Mouse (Mus musculus) spleen, postnatal 36 days (tissue): ENCODE data around the gene Hoxa10.
A peak's percentile ranks its signal among the peaks of the same experiment; 100 is the strongest.

Experiments
- DNase-seq, 2 experiments: peaks; one replicate each; pipeline ENCODE4 v3.0.0; 2022; ENCODE audit warnings: low spot score in 2 of 2, mixed read lengths in 1 of 2

The Hoxa10 gene

DNA sequence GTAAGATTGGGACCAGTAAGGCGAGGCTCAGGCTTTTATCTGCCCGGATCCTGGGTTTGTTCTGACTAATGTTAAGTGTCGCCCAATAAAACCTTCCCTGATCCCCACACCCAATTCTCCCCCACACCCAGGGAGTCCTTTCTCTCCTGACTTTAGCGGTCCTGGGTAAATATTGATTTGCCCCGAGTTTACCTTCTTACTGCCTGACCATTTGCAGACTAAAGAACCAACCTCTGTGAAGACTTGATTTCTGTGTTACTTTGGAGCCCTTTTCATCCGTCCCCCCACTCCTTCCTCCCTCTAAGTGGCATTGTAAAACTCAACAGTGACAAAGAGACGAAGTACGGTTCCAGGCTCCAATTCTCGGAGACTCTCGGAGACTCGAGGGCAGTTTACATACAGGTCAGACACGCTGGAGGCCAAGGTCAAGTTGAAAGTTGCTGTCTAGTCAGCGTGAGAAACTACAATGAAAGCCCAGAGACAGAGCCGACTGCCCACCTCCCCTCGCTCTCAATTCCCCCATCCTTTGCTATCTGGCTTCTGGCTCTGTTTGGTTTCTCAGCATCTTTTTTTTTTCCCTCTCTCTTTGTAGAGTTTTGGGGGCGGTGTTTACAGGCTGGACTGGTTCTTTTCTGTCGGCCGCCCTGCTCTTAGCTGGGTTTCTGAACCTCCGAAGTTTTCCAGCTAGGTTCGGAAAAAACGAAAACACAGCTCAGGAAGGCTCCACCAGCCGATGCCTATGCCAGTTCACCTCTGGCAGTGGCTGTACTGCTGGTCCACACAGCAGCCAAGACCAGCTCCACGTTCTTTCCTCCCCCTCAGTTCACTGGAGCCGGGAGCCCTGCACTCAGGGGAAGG lies 22.0 kb upstream of the Hoxa10 start:
- no peak for DNase-seq

DNA sequence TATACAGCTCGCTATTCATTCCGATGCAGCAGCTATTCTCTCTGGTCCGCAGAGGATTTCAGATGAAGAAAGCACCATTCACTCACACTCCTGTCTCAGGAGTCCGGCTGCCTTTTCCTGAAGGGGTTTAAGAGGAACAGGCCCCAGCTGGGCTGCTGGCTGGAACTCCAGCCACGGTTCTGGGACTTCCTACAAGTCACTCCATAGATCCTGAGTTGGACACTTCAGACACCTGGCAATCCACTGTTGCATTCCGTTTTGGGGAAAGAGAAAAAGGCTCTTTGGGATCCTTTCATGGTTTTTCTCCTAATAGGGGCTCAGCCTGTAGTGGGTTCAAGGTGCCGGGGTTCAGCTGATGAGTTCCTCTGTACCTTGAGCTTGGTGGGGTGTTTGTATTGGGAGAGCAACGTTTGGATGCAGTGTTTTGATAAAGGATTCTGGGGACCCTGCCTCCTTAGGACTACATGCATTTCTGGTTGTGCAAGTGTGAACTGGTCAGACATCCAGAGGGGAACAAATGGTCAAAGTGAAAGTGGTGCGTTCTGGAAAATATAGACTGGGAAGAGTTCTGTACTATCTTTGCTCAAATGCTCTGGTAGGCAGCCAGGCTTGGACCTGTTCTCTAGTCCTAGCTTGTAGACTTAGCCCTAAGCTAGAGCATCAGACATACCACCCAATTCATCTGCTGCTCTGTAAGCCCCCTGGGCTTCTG lies 21.3 kb upstream of the Hoxa10 start:
- DNase-seq, result no peak

DNA sequence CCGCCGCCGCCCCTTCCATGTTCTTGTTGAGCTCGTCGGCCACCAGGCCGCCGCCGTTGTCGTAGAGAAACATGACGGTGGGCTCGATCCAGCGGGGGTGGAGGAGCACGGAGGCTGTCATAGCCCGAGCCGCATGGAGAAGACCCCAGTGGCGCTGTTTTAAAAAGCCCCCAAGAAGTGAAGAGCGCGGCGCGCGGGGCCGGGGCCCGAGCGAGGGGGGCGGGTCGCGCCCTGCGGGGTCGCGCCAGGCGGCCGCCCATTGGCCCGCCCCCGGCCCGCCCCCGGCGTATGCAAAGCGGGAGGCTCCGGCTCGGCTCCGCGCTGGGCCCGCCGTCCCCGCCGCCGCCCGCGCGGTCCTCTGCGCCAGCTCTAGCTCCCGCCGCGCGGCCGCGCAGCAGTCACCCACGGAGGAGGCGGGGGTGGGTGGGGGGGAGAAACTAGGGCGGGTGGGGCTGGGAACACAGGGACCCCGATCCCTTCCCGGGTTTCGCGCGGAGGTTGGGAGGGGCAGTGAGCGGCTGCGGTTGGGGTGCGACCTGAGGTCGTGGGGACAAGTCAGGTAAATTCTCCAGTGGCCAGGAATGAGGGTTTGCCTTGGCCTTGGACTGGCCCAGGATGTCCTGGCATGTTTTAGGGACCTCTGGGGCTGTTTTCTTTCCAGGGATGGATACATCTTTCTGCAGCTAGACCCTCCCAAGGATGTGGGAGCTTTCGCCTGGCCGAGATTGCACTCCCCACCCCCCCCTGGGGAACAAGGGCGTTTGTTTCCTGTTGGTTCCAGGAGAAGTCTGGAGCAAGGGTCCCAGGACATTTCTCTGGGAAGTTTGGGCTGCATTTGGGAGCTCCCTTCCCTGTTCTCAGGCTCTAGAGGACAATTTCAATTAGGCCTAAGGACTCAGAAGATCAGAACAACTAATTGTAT lies 20.3 kb upstream of the Hoxa10 start, which contains the start of gene Hoxa13:
Gene Hoxa13 (minus strand): TSS at position 227 of the 922 bp plus-strand sequence.
- no peak for DNase-seq

DNA sequence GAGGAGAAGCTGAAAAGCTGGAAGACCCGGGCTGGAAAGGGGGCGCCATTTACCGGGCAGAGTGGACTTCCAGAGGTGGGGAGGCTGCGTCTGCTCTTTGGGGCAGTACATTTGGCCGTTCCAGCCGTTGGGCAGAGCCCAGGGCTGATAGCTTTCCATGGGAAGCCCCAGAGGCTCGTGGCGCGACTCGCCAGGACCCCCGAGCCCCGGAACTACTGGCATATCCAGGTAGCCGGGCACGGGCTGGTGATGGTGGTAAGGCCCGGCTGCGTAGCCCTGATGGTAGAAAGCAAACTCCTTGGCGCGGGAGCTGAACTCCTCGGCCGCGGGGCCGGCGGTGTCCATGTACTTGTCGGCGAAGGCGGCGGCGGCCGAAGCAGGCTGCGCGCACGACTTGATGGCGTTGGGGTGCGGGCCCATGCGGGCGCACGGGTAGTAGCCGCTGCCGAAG lies 19.2 kb upstream of the Hoxa10 start:
- DNase-seq, result no peak

DNA sequence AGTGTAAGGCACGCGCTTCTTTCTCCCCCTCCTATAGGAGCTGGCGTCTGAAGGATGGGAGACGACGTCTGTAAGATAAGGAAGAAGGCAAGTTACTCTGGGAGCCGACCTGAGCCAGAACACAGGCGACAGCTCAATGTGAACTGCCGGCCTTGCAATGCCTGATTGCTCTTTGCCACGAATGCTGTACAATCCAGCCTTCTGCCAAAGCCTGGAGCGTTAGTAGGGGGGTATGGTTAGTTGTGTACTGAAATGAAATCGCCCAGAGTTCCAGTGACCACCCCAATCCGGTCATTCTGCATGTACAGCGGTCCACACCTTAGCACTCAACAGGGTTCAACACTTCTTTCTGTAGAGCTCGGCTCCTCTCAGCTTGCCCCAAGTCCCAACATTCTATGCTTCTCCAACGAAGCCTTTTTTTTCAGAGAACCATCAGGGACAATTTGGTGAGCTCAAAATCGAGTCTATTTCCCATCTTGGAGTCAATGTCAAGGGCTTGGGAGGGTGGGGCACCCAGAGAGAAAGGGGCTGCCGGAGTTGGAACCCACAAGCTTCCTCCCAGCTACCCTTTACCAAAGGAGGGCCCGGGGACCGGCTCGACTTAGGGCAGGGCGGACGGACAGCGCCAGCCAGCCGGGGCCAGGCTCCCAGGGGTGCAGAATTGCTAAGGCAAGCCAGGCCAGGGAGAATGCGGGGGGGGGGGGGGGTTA lies 18.6 kb upstream of the Hoxa10 start:
- DNase-seq, result no peak

DNA sequence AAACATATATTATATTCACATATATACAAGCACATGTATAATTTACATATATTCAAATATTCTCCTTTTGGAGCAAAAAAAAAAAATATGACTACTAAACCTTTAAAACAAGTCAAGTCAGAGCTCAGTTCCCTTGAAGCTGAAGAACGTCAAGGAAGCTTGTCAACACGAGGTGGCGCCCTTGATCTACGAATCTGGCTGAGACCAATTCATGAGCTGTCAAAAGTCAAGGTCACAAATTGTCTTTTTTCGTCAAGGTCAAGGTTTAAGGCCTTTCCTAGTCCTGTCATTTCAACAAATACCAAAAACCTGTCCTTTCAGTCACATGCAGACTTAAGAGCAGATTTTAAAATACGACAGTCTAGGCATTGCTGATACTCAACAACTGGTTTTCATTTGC lies 16.3 kb upstream of the Hoxa10 start:
- DNase-seq, result peak; percentile 64 to 66

DNA sequence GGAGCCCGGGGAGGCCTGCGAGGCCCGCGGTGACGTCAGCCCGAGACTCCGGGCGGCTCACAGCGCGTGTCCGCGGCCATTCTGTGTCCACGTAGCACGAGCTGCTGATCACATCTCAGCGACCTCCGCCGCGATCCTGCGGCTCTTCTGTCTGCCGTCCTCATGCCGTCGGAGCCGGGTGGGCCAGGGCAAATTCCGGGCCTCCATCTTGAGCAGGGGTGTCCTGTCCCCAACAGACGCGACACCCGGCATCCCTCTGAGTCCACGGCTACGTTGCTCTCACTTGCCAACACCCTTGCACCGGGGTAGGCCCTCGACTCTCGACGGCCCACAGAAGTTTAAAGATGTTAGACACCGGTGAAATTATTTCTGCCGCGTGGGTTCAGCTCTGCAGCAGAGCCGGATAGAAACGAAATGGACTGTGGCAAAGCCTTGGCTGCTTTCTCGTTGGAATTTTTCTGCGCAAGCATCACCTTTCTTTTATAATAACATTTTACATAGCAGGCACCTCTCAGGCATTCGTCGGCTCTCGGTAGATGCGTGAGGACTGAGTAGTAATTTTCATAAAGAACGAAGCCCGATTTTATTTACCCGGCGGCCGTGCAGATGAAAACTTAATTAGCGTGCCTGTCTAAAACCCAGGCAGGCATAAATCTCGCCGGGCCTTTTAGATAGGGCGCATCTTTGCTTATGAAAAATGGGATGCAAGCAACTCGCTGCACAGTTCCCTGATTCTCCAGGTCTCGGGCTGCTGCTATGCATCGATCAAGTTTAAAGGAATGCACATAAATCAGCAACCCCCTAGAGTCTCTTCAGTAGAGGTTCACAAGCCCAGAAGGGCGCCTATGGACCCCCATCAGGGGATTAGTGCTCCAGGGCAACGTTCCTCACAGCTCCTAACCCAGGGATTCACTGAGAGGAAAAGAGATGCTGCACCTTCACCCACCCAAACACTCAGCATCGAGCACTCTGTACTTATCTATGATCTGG lies 13.2 kb upstream of the Hoxa10 start:
- DNase-seq, result no peak

DNA sequence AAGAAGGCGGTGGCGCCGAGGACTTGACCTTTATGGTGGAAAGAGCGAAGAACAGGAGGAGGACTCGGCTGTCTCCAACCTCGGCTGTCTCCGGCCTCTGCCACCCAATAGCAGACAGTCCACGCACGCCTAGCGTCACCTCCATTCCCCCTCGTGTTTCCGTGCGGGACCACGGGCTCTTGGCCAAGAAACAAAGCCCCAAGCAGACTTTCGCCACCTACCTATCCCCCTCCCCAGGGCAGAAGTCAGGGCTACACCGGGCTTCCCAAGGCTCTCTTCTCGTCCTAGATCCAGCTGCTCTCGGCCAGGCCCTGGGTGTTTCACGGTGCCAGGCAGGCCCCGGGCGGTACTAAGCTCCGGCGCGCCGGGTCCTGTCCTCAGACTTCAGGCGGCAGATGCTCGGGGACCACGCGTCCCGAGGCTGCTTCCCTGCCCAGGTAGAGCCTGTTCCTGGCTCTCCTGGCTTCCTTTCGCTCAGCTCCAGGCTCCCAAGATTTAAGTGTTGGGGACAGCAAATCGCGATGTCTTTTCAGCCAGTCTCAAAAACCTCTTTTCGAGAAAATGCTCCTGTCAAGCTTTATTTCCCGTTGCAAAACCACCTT lies 12.2 kb upstream of the Hoxa10 start:
- DNase-seq, result no peak

DNA sequence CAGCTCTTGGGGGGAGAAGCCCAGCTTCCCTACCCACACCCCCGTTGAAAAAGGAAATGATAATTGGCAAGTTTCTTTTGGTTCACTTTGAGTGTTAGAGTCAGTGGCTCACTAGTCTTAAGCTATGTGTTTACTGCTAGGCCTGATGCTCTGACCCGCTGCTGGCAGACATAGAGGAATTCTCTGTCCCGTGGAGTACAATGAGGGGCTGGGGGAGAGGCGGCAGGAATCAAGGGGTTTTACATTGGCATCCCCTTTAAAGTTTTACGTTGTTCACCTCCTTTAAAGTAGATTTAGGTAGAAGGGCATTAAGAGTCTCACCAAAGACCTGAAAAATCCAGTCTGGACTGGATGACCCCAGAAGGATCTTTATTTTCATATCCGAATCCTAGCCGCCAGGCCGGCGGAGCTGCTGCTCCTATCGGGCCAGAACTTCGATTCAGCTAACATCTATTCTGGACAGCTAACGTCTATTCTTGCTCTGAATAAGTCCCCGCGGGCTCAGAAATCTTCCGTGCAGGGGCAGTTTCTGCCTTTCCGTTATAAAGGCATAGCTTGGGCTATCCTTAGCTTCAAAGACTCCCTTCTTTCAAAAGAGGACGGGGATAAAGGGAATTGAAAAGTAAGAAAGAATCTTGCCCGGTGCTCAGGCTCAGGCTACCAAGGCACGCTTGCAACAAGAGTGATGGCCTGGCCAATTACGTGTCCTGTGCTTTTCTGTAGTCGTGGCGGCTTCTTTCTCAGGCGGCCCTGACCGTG lies 11.5 kb upstream of the Hoxa10 start:
- no peak for DNase-seq

DNA sequence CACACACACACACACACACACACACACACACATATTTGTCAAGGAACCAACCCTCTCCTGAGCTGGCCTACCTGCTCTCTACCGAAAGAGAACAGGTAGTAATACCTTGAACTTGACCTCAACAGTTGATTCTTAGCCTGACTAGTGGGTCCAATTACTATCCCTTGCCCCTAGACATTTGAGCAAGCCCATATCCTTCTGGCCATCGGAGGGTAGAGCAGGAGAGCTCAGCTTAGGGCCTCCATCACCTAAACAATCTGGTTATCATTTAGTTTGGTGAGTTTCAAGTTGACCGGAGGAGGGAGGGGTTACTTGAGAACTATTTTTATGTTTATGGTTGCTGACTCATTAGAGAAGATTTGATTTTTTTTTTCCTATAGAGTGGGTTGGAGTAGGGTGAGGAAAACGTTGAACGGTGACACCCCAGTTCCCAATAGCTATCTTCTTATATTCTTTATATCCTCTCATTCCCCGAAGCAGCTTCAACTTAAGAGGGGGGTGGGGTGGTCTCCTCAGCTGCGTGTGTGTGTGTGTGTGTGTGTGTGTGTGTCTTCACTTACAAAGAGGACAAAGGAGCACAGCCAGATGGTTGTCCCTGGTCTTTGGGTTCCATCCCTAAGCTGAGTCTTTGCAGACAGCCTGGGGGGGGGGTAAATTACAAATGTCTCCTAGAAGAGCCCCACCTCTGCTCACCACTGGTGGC lies 10.7 kb upstream of the Hoxa10 start:
- DNase-seq, result no peak

DNA sequence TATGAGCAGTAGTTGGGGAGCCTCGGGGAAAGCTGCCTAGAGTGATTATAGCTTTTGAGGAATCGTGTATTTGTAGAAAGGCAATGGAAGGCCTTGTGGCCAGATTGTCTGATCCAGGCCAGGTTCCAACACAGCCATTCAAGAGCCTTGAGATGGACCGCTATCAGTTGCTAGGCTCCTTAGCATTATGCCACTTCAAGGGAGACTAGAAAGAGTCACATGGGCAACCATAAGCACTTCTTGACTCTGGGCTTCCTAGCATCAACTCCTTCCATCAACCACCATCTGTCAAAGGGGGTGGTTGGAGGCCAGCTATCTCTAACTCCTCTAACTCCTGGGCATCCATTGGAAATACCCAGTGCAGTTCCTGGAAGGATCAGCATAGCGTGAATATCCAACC lies 9.2 kb upstream of the Hoxa10 start:
- no peak for DNase-seq

DNA sequence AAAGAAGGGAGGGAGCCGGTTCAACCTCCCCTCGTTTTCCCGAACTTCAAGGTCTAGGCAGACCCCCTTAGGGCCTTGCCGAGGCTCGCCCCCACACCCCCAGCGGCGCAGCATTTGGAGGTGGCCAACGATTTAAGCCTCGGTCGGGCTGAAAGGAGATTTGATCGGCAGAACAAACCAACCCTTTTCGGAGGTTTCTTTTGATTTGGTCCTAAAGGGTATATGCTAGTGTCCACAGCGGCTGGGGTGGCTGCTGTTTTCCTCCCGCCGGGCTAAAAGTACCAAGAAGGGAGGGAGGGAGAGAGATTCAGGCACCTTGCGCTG lies 8.7 kb upstream of the Hoxa10 start:
- DNase-seq, result no peak

DNA sequence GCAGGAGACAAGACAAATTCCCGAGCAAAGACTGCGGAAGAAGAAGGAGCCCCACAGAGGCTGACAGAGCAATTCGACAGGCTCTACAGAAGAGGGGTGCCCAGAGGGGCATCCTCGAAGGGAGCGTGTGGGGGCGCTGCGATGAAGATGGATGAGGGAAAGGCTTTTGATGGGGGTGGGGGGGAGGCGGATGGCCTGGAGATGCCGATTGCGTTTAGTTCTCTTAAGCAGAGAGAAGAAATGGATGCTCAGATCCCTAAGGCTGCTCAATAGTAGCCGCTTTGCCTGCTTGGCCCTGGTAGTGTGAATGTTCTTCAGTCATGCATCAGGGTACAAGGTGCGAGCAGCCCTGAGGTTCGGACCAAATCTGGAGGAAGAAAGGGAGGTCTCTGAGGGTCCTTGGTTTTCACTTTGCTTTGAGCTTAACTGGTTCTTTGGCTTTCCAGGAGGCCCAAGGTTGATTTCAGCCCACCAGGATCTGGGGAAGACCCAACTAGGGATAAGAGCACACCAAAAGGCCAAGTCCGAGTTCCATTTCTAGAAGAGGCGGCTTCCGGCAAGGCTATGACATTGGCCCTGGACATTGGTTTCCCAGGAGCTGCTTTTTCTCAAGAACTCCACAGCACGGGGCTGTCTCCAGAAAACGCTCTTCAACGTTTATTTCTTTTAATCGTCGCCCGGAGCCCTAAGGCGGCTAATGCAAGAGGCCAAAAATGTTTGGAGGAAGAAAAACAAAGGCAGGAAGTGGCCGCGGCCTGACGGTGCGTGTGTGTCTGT lies 8.2 kb upstream of the Hoxa10 start:
- DNase-seq, result no peak

DNA sequence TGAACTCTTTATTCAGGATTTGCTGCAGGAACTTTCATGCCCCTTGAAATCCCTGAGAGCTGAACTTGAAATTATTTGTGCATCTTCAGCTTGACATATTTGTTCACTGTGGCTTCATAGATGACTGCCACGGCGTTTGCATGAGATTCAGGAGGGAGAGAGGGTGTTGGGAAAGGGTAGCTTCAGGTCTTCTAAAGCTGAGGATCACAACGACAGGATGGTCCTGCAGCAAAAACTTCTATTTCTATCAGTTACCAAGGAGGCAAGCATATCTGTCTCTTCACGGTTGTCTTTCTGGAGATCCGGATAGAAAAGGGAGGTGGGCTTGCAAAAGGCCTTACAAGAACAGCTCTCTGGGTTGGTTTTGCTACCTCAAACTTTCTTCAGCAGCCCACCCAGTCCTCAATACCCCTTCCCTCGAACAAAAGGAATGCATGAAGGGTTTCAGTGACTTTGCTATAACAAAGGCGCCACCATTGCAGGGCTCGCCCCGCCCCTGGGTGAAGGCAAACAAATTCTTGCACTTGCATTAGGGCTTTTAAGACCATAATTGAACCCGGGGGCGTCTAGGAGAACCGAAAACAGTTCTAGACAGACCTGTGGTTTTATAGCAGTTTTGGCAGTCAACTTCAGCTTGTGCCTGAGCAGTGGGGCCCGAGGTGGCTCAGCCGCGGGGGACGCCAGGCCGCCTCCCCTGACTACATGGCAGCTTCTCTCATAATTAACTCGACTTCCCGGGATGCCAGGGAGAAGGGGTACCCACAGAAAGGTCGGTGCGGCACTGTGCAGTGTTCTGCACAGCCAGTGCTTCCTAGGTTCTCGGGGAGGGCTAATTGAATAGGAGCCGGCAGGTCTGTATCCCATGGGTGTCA lies 7.3 kb upstream of the Hoxa10 start:
- DNase-seq, result no peak

DNA sequence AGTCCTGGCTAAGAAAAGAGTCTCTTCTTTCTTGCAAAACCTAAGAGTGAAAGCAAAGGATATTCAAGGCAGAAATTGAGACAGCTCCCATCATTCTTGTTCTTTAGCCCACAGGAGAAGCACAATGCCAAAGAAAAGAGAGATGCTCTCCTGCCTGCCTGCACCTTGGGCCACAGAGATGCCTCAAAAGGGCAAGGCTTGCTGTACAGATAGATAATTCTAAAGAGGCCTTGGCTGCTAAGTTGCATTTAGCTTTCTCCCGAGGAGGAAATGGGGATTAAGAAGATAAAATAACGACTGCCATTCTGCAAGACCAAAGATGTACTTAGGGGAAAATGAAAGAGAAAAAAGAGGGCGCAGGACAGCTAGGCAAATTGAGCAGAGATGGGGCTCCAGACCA lies 6.3 kb upstream of the Hoxa10 start:
- DNase-seq, result no peak

DNA sequence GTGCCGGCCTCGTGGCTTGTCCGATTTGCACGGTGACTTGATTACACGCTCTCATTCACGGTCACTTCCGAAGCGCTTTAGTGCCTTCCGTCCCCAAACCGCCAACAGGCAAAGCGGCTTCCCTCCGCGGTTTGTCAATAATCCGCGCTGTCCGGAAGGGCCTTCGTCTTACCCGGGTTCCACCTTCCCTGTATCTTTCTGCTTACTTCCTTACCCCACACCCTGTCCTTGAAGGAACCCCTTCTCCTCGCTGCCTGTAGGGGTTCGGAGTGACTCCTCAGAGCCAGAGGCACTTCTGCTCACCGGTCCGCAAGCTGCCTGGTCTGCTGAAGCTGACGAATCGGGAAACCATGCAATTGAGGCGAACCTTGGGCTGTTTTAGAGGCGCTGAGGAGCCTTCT lies 5.7 kb upstream of the Hoxa10 start:
- no peak for DNase-seq

DNA sequence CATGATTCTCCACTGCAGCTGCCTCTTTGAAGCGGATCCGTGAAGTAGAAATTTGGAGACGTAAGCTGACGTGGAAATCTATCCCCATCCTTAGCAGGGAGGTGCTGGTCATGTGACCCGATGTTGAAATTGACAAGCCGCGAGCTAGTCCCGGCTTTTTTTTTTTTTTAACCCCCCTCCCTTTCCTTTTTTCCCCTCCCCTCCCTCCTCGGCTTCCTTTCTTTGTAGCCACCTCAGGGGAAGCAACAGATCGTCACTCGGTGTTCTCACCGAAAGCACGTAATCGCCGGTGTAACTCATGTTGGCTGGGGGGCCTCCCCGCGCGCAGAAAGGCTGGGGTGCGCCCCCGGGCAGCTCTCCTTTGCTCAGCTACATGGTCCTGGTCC lies 5.1 kb upstream of the Hoxa10 start, which contains the start of gene Hoxa11:
Gene Hoxa11 (minus strand): TSS at position 54 of the 386 bp plus-strand sequence.
- no peak for DNase-seq
